ENCODE assay signal across 18 mouse cellular contexts in the genomic region with DNA sequence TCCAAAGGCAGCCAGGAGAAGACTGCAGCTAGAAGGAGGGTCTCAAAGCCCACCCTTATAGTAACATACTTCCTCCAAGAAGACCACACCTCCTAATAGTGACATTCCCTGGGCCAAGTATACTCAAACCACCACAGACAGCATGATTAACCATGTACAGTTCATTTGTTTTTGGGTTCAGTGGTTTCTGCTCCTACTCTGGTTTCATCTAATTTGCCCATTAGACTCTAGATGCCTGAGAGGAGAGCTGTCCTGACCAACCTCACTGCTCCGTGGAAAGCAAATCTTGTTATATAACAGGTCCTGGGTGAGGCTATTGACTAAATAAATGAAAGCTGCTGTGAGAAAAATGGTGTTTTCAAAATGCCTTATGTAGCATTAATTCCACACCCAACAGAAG.
"Had no signal": no experiment of that assay in that cellular context is flagged by ENCODE, and none has a peak within 500 bp of the region (broad histone marks: within the 10 kb centered on the region; RNA-seq: fewer than 3 reads in every experiment).

No protein-coding gene starts in this region.

- ATAC-seq: intestine, postnatal 0 days; liver, postnatal 0 days; lung, postnatal 0 days had no signal

- H3K27ac ChIP-seq: limb, embryonic 12.5 days; liver, embryonic 14.5 days; midbrain, embryonic 10.5 days; stomach, postnatal 0 days had no signal

- H3K9ac ChIP-seq: limb, embryonic 12.5 days; limb, embryonic 15.5 days; liver, embryonic 14.5 days; liver, postnatal 0 days; lung, embryonic 14.5 days had no signal

- H3K9me3 ChIP-seq: limb, embryonic 12.5 days; limb, embryonic 15.5 days; megakaryocyte, embryonic 14.5 days; midbrain, embryonic 10.5 days had no signal

- H3K36me3 ChIP-seq: limb, embryonic 12.5 days; limb, embryonic 15.5 days; midbrain, embryonic 10.5 days had no signal

- H3K4me2 ChIP-seq: limb, embryonic 12.5 days; limb, embryonic 15.5 days; liver, embryonic 11.5 days; lung, embryonic 14.5 days had no signal

- H3K4me1 ChIP-seq: limb, embryonic 12.5 days; limb, embryonic 15.5 days; megakaryocyte, embryonic 14.5 days had no signal

- DNase-seq: layer of hippocampus, adult 9-11 months; liver, postnatal 0 days; lung, embryonic 14.5 days; right cerebral cortex, adult 18-20 months; right cerebral cortex, postnatal 14 days; right cerebral cortex, postnatal 4 days; thymus, adult 2 months; thymus, postnatal 14 days; thymus, postnatal 4 days had no signal

- H3K4me3 ChIP-seq: limb, embryonic 12.5 days; limb, embryonic 15.5 days; megakaryocyte, embryonic 14.5 days; midbrain, embryonic 10.5 days had no signal

- H3K27me3 ChIP-seq: limb, embryonic 12.5 days; limb, embryonic 15.5 days; megakaryocyte, embryonic 14.5 days had no signal
